Mouse (Mus musculus) embryonic facial prominence, embryonic 11.5 days (tissue): ENCODE results near the gene Gm20425. TPM values are rescaled to one million over a fixed set of nuclear protein-coding genes. Genes with fewer than 3 reads are reported as not detected.

Source experiments
- ATAC-seq: fragments of 200-750 bp; cut with Nextera tagmentation; replicated peaks from 2 replicates; pipeline ENCODE4 v1.8.0; 2017; ENCODE audit warnings: low read depth; ENCODE audit not compliant: insufficient number of reproducible peaks, low FRiP score, low TSS enrichment
- DNase-seq: peaks from one replicate; pipeline ENCODE4 v3.0.0-alpha.2; 2015; ENCODE audit warnings: low spot score
- H3K27ac ChIP-seq: fragments of 300-500 bp; sonication (generic); replicated peaks from 2 replicates; pipeline ENCODE4 v1.5.1; 2014; ENCODE audit warnings: mild to moderate bottlenecking, low read depth, low read length, control low read depth
- H3K27me3 ChIP-seq: fragments of 300-500 bp; sonication (generic); 2 replicates; pipeline ENCODE4 v1.6.1; 2014; ENCODE audit warnings: mild to moderate bottlenecking, low read length, moderate library complexity, mixed read lengths; ENCODE audit not compliant: control insufficient read depth, insufficient read depth
- H3K36me3 ChIP-seq: fragments of 300-500 bp; sonication (generic); replicated peaks from 2 replicates; pipeline ENCODE4 v1.6.1; 2014; ENCODE audit warnings: low read depth, mild to moderate bottlenecking, low read length, moderate library complexity, mixed read lengths; ENCODE audit not compliant: control insufficient read depth, insufficient read depth
- H3K4me1 ChIP-seq: fragments of 300-500 bp; sonication (generic); 2 replicates; pipeline ENCODE4 v1.6.1; 2014; ENCODE audit warnings: low read length, mixed read lengths; ENCODE audit not compliant: control insufficient read depth, insufficient read depth
- H3K4me2 ChIP-seq: fragments of 300-500 bp; sonication (generic); 2 replicates; pipeline ENCODE4 v1.6.1; 2014; ENCODE audit warnings: low read depth, mild to moderate bottlenecking, control low read depth, low read length, moderate library complexity
- H3K4me3 ChIP-seq: fragments of 300-500 bp; sonication (generic); 2 replicates; pipeline ENCODE4 v1.5.1; 2014; ENCODE audit warnings: low read depth, low read length, control low read depth
- H3K9ac ChIP-seq: fragments of 300-500 bp; sonication (generic); replicated peaks from 2 replicates; pipeline ENCODE4 v1.6.1; 2014; ENCODE audit warnings: mild to moderate bottlenecking, control low read depth, low read length
- H3K9me3 ChIP-seq: fragments of 300-500 bp; sonication (generic); replicated peaks from 2 replicates; pipeline ENCODE4 v1.6.1; 2016; ENCODE audit warnings: mild to moderate bottlenecking, low read length, inconsistent platforms, mixed read lengths; ENCODE audit not compliant: control insufficient read depth
- WGBS: fragments of 180-500 bp; shearing (Covaris S2); extraction: QIAGEN DNeasy Blood & Tissue Kit; methylation state at CpG from one replicate; pipeline ENCODE4 v1.1.7; 2014; 5-methylcytosine and 5-hydroxymethylcytosine counted together
- polyA plus RNA-seq: library from polyadenylated mRNA; unstranded; fragments of >200 nt; fragmentation: Nextera tagmentation; extraction: Ambion mirVana; gene quantifications from 2 replicates; pipeline ENCODE4 v1.2.1, GENCODE M21; 2014

Gm20425 gene
- polyA plus RNA-seq = not detected in 2 replicates

GRCm38 (mm10) chr9:103230151-103230951 lies at the start of gene Gm20425, which contains the start of gene Trf:
TSS of gene Gm20425 (minus strand) at chr9:103230307.
TSS of gene Trf (minus strand) at chr9:103230444.
- WGBS = 44% methylated on average over 28 of the region's 29 CpGs
- Histone ChIP-seq H3K4me3 (0 out of 2 replicates have a peak within 1 kb of the TSS, but pooled peaks have one; percentile 0), H3K9ac (peak within 1 kb of the TSS; percentile 37), H3K9me3 (no peaks in the 10 kb centered on the region), H3K27ac (no peak within 1 kb of the TSS), H3K4me1 (no peaks in the 10 kb centered on the region), H3K36me3 (no peaks in the 10 kb centered on the region), H3K4me2 (peak within 1 kb of the TSS; percentile 23), H3K27me3 (no peaks in the 10 kb centered on the region)
- DNase-seq (peak; percentile 30), ATAC-seq (no peak)

- ATAC-seq = no peak
- no peaks in the 10 kb centered on the region for H3K36me3 ChIP-seq
- WGBS = 79% methylated on average over 6 of the region's 6 CpGs
- no peak for DNase-seq
- no peak overlapping the region for H3K9ac ChIP-seq
- H3K4me2 ChIP-seq = no peak overlapping the region
- no peaks in the 10 kb centered on the region for H3K27me3 ChIP-seq
- H3K9me3 ChIP-seq = no peaks in the 10 kb centered on the region
- H3K4me1 ChIP-seq = no peaks in the 10 kb centered on the region
- H3K4me3 ChIP-seq = no peak overlapping the region
- no peak overlapping the region for H3K27ac ChIP-seq
Measured at GRCm38 (mm10) chr9:103276876-103277275, 46.8 kb upstream of the Gm20425 start.

DNA sequence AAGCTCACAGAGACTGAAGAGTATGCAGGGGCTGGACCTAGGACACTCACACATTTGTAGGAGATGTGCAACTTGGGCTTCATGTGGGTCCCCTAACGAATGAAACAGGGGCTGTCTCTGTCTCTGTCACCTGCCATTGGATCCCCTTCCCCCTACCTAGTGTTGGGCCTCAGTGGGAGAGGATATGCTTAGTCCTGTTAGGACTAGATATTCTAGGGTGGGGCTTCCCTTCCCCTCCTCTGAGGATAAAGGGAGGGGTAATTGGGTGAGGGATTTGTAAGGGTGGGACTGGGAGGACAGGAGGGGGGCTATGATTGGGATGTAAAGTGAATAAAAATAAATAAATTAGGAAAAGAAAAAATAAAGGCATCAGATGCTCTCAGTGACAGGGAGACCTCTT lies 45.6 kb upstream of the Gm20425 start:
- ATAC-seq (no peak), DNase-seq (no peak)
- no peaks in the 10 kb centered on the region for H3K9me3 ChIP-seq
- no peaks in the 10 kb centered on the region for H3K4me1 ChIP-seq
- H3K4me2 ChIP-seq = no peak overlapping the region
- WGBS = 77% methylated on average over 1 of the region's 1 CpGs
- H3K27ac ChIP-seq = no peak overlapping the region
- no peaks in the 10 kb centered on the region for H3K36me3 ChIP-seq
- H3K4me3 ChIP-seq = no peak overlapping the region
- no peaks in the 10 kb centered on the region for H3K27me3 ChIP-seq
- no peak overlapping the region for H3K9ac ChIP-seq

DNA sequence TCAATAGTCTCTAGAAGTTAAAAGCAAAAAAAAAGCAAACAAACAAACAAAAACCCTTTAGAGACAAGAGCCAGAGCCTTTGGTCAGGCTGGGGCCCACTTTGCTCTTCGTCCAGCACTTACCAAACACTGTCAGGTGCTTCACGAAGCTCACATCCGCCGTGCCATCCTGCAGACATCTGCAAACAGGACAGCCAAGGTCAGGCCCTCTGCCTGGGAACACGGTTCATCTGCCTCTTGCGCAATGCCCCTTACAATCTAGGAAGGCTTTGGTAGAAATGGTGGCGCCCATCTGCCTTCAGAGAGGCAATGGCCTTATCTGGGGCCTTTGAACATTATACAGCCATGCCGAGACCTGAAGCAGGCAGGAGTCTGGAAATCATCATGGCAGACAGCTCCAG lies 44.7 kb upstream of the Gm20425 start:
- no peak overlapping the region for H3K9ac ChIP-seq
- no peak for ATAC-seq
- H3K27ac ChIP-seq = no peak overlapping the region
- H3K4me1 ChIP-seq = no peaks in the 10 kb centered on the region
- H3K27me3 ChIP-seq = no peaks in the 10 kb centered on the region
- H3K36me3 ChIP-seq = no peaks in the 10 kb centered on the region
- no peak for DNase-seq
- 84% methylated on average over 8 of the region's 8 CpGs for WGBS
- H3K4me2 ChIP-seq = no peak overlapping the region
- no peaks in the 10 kb centered on the region for H3K9me3 ChIP-seq
- no peak overlapping the region for H3K4me3 ChIP-seq

- DNase-seq (no peak), ATAC-seq (no peak)
- no peak overlapping the region for H3K4me2 ChIP-seq
- no peak overlapping the region for H3K27ac ChIP-seq
- H3K9me3 ChIP-seq = no peaks in the 10 kb centered on the region
- no peak overlapping the region for H3K4me3 ChIP-seq
- H3K4me1 ChIP-seq = no peaks in the 10 kb centered on the region
- no peaks in the 10 kb centered on the region for H3K27me3 ChIP-seq
- 53% methylated on average over 4 of the region's 4 CpGs for WGBS
- H3K36me3 ChIP-seq = no peaks in the 10 kb centered on the region
- no peak overlapping the region for H3K9ac ChIP-seq
Measured at GRCm38 (mm10) chr9:103271104-103271503, 41.0 kb upstream of the Gm20425 start.

- no peak overlapping the region for H3K9ac ChIP-seq
- no peak overlapping the region for H3K4me3 ChIP-seq
- no peak for ATAC-seq
- no peak for DNase-seq
- H3K27me3 ChIP-seq = no peaks in the 10 kb centered on the region
- WGBS = 87% methylated on average over 4 of the region's 4 CpGs
- H3K9me3 ChIP-seq = no peaks in the 10 kb centered on the region
- H3K4me2 ChIP-seq = no peak overlapping the region
- no peaks in the 10 kb centered on the region for H3K36me3 ChIP-seq
- no peaks in the 10 kb centered on the region for H3K4me1 ChIP-seq
- no peak overlapping the region for H3K27ac ChIP-seq
Measured at GRCm38 (mm10) chr9:103265778-103266177, 35.7 kb upstream of the Gm20425 start.

DNA sequence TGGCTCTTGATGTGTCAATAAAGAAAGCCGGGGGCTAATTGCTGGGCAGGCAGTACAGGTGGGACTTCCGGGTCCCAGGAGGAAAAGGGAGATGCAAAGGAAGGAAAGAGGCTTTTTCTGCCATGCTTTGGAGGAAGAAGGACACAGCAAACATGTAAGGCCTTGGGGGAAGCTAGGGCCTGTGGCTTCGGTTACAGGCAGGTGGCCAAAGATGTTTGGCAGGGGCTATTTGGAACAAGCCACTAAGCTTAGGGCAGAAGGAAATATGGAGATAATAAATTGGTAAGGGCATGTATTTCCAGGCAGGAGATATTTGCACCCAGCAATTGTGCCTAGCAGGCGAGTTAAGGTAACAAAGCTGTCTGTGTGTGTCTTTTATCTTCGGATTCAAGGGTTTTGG lies 22.8 kb upstream of the Gm20425 start:
- Histone ChIP-seq H3K27ac (no peak overlapping the region), H3K27me3 (no peaks in the 10 kb centered on the region), H3K9ac (no peak overlapping the region), H3K4me3 (no peak overlapping the region), H3K4me1 (no peaks in the 10 kb centered on the region), H3K9me3 (no peaks in the 10 kb centered on the region), H3K36me3 (no peaks in the 10 kb centered on the region), H3K4me2 (no peak overlapping the region)
- ATAC-seq = no peak
- 84% methylated on average over 5 of the region's 5 CpGs for WGBS
- no peak for DNase-seq

DNA sequence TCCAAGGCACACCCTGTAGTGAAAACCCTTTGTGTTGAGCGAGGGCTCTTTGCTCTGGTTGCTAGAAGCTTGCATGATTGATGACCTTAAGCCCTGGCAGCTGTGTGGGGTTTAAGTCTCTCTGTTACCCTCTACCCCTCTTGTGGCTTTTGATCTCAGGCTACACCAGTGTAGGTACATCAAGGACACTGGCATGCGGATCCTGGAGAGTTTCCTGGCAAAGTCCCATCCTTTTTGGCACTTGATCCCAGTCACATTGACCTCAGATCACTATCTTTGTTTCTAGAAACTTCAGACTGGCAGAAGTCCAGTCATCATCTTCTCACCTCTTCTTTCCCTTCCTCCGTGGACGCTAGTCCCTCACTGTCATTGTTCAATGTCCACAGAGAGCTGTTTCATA lies 18.5 kb upstream of the Gm20425 start:
- 70% methylated on average over 4 of the region's 4 CpGs for WGBS
- Histone ChIP-seq H3K9ac (no peak overlapping the region), H3K9me3 (no peaks in the 10 kb centered on the region), H3K27ac (no peak overlapping the region), H3K4me1 (no peaks in the 10 kb centered on the region), H3K4me3 (no peak overlapping the region), H3K4me2 (no peak overlapping the region), H3K27me3 (no peaks in the 10 kb centered on the region), H3K36me3 (no peaks in the 10 kb centered on the region)
- no peak for ATAC-seq
- no peak for DNase-seq
